ENCODE assay signal across 8 mouse cellular contexts in genomic region chr11:98786359-98787214, GRCm38 (mm10). TPM values are rescaled to one million over a fixed set of nuclear protein-coding genes. Genes with fewer than 3 reads are reported as not detected.
DNase-seq lines count a peak whose midpoint lies in the region; ATAC-seq and TF ChIP-seq lines count a peak whose summit lies in the region.

No protein-coding gene starts in this region.

- no peaks in the 10 kb centered on the region for H3K36me3 ChIP-seq in hindbrain, embryonic 12.5 days

- peak overlapping the region; percentile 17 for H3K4me2 ChIP-seq in hindbrain, embryonic 12.5 days (replicated peaks)

- peak; percentile 32 for ATAC-seq in Patski
- peak; percentile 58 for ATAC-seq in hindbrain, embryonic 12.5 days (ENCODE audit: low FRiP score)

- peak; percentile 94 for TF ChIP-seq CTCF in Patski (IDR thresholded peaks at IDR 0.05)

- peak; percentile 98 for DNase-seq in Patski (ENCODE audit: low read depth, low spot score)
- DNase-seq in cerebellum, adult 9-11 months = peak; percentile 96
- DNase-seq in frontal cortex, postnatal 10 days (ENCODE audit: low spot score in 2 of 2) = peak; percentile 91 to 95
- DNase-seq in layer of hippocampus, postnatal 14 days (ENCODE audit: low spot score in 2 of 2) = peak; percentile 98
- DNase-seq in lung, postnatal 10 days = peak; percentile 99
- peak; percentile 82 for DNase-seq in retina, adult 2 months (ENCODE audit: low read depth, low spot score)
- peak; percentile 91 to 93 for DNase-seq in thymus, postnatal 36 days

- H3K9ac ChIP-seq in hindbrain, embryonic 12.5 days = 0 out of 2 replicates have a peak overlapping the region, but pooled peaks have one; percentile 9

- 2% methylated on average over 13 of the region's 15 CpGs for WGBS in hindbrain, embryonic 12.5 days

- in situ Hi-C loops in Patski (cut with MboI; ENCODE audit: low pct_unique_long_range_greater_than_20kb) = loop anchor here (5.0 kb wide), 1 partner anchor 84 kb away; the partner anchor contains the start of gene Csf3

- H3K27me3 ChIP-seq in Patski = no peaks in the 10 kb centered on the region
- no peaks in the 10 kb centered on the region for H3K27me3 ChIP-seq in hindbrain, embryonic 12.5 days

- peaks cover 61% of the 10 kb centered on the region for H3K4me1 ChIP-seq in hindbrain, embryonic 12.5 days

- H3K4me3 ChIP-seq in hindbrain, embryonic 12.5 days = no peak overlapping the region

- H3K9me3 ChIP-seq in hindbrain, embryonic 12.5 days (replicated peaks) = no peaks in the 10 kb centered on the region

- CTCF ChIA-PET in Patski (lab: Charles Lee) = interaction anchor here (0.6 to 5.3 kb wide), 29 partner anchors 10 to 122 kb away, joined by 3 to 74 read pairs (median 4); partner anchors contain the start of genes Csf3 and Nr1d1

- POLR2A ChIA-PET in Patski (lab: Charles Lee) = interaction anchor here (0.6 to 6.9 kb wide), 7 partner anchors 10 to 104 kb away, joined by 3 to 48 read pairs (median 5); partner anchors contain the start of genes Csf3, Nr1d1 and Psmd3

- peak overlapping the region; percentile 57 for H3K27ac ChIP-seq in hindbrain, embryonic 12.5 days

RNA-seq across cellular contexts. Expression of gene Msl1, which starts 8.7 kb away (rescaled TPM):
- polyA plus RNA-seq in Patski (2021) = 69.9 TPM
- polyA plus RNA-seq in hindbrain, embryonic 12.5 days (2016; fragmentation: Nextera tagmentation; extraction: Ambion mirVana) = 38.8 and 40.4 TPM in 2 replicates
- 100 to 1,000 TPM; 149 to 161 TPM for total RNA-seq in layer of hippocampus, postnatal 14 days (2021)

RNA-seq across cellular contexts. Expression of gene Nr1d1, which starts 11.5 kb away (rescaled TPM):
- 37.2 TPM for polyA plus RNA-seq in Patski (2021)
- polyA plus RNA-seq in hindbrain, embryonic 12.5 days (2016; fragmentation: Nextera tagmentation; extraction: Ambion mirVana) = 1.2 and 1.3 TPM in 2 replicates
- total RNA-seq in layer of hippocampus, postnatal 14 days (2021) = 10 to 100 TPM; 53.3 to 65.3 TPM

RNA-seq across cellular contexts. Expression of gene Casc3, which starts 18.1 kb away (rescaled TPM):
- polyA plus RNA-seq in Patski (2021) = 39.4 TPM
- polyA plus RNA-seq in hindbrain, embryonic 12.5 days (2016; fragmentation: Nextera tagmentation; extraction: Ambion mirVana) = 62.5 and 66.5 TPM in 2 replicates
- 10 to 100 TPM; 56.7 to 59.7 TPM for total RNA-seq in layer of hippocampus, postnatal 14 days (2021)

RNA-seq across cellular contexts. Expression of gene Thra, which starts 46.1 kb away (rescaled TPM):
- 44.7 TPM for polyA plus RNA-seq in Patski (2021)
- 67.2 and 68.4 TPM in 2 replicates for polyA plus RNA-seq in hindbrain, embryonic 12.5 days (2016; fragmentation: Nextera tagmentation; extraction: Ambion mirVana)
- 1,000 to 10,000 TPM; 1,264 to 1,291 TPM for total RNA-seq in layer of hippocampus, postnatal 14 days (2021)

RNA-seq across cellular contexts. Expression of gene Rapgefl1, which starts 50.0 kb away (rescaled TPM):
- polyA plus RNA-seq in Patski (2021) = 2.8 TPM
- 3.1 and 4.1 TPM in 2 replicates for polyA plus RNA-seq in hindbrain, embryonic 12.5 days (2016; fragmentation: Nextera tagmentation; extraction: Ambion mirVana)
- 100 to 1,000 TPM; 159 to 165 TPM for total RNA-seq in layer of hippocampus, postnatal 14 days (2021)

Comparison
In these comparisons a context has a peak if more than half of its experiments do, and no peak if none do; other contexts are left out.
1. RNA of gene Nr1d1, which starts 11.5 kb away (polyA plus RNA-seq): 37.2 TPM in Patski (single experiment); 1.2 to 1.3 TPM in hindbrain, embryonic 12.5 days; every median in the first group is over 10 times any median in the second.
2. Peak in every context shown above with its lines, with median percentiles within 50 percentile points of each other: DNase-seq.